Mouse (Mus musculus): ENCODE results near the gene Mterf2.

- TF ChIP-seq MAFK (IDR thresholded peaks at IDR 0.05; ENCODE audit: insufficient read depth, low read depth, low read length) (no peak), ZNF384 (IDR thresholded peaks at IDR 0.05; ENCODE audit: low read depth, low read length) (no peak)
Measured at GRCm38 (mm10) chr10:85165306-85165705, 37.5 kb upstream of the Mterf2 start.

Measured in ES-E14 (cell line).